Mouse (Mus musculus) liver, embryonic 14.5 days (tissue): Measurements from ENCODE around the gene Bcr. TPM values are rescaled to one million over a fixed set of nuclear protein-coding genes. Genes with fewer than 3 reads are reported as not detected.
A peak's percentile ranks its signal among the peaks of the same experiment; 100 is the strongest.

Experiments used
- ATAC-seq: fragments of 200-750 bp; cut with Nextera tagmentation; 2 replicates; pipeline ENCODE4 v1.8.0; 2017; ENCODE audit warnings: moderate number of reproducible peaks, mild to moderate bottlenecking, moderate library complexity; ENCODE audit not compliant: insufficient read depth
- DNase-seq, 3 experiments: peaks; one replicate each; pipeline ENCODE4 v3.0.0-alpha.2; 2012 to 2013; ENCODE audit warnings: low read depth in 3 of 3, low spot score in 3 of 3
- H3K27ac ChIP-seq: fragments of 300-500 bp; sonication (generic); 2 replicates; pipeline ENCODE4 v1.5.1; 2014; ENCODE audit warnings: moderate library complexity, mild to moderate bottlenecking, control low read depth, inconsistent platforms
- H3K27me3 ChIP-seq: fragments of 300-500 bp; sonication (generic); 2 replicates; pipeline ENCODE4 v1.6.1; 2014; ENCODE audit warnings: mild to moderate bottlenecking, low read length, moderate library complexity; ENCODE audit not compliant: control insufficient read depth, insufficient read depth
- H3K36me3 ChIP-seq: fragments of 300-500 bp; sonication (generic); replicated peaks from 2 replicates; pipeline ENCODE4 v1.6.1; 2014; ENCODE audit warnings: low read depth; ENCODE audit not compliant: control insufficient read depth, insufficient read depth
- H3K4me1 ChIP-seq, 2 experiments: fragments of 200-500 bp in 1 of 2; fragments of 300-500 bp in 1 of 2; sonication (generic) in 1 of 2; replicated peaks; 2 replicates each; pipeline ENCODE4 v1.6.1; 2012 to 2014; ENCODE audit warnings: antibody characterized with exemption in 1 of 2, inconsistent platforms in 1 of 2, low read length in 1 of 2; ENCODE audit not compliant: control insufficient read depth in 2 of 2, insufficient read depth in 2 of 2
- H3K4me2 ChIP-seq: fragments of 300-500 bp; sonication (generic); 2 replicates; pipeline ENCODE4 v1.6.1; 2014; ENCODE audit warnings: low read depth, mild to moderate bottlenecking, control low read depth, moderate library complexity
- H3K4me3 ChIP-seq, 2 experiments: fragments of 200-500 bp in 1 of 2; fragments of 300-500 bp in 1 of 2; sonication (generic) in 1 of 2; 2 replicates each; pipeline ENCODE4 v1.5.1; 2012 to 2014; ENCODE audit warnings: low read depth in 2 of 2, low read length in 2 of 2, mild to moderate bottlenecking in 2 of 2, control low read depth in 1 of 2, inconsistent platforms in 1 of 2, moderate library complexity in 1 of 2; ENCODE audit not compliant: insufficient read depth in 1 of 2
- H3K9ac ChIP-seq: fragments of 300-500 bp; sonication (generic); replicated peaks from 2 replicates; pipeline ENCODE4 v1.6.1; 2014; ENCODE audit warnings: mild to moderate bottlenecking, control low read depth, moderate library complexity
- H3K9me3 ChIP-seq: fragments of 300-500 bp; sonication (generic); 2 replicates; pipeline ENCODE4 v1.6.1; 2016; ENCODE audit warnings: low read length, mixed read lengths; ENCODE audit not compliant: control insufficient read depth
- CTCF ChIP-seq: IDR thresholded peaks from 2 replicates; pipeline ENCODE4 v1.5.1; 2016; ENCODE audit warnings: antibody characterized with exemption, low read depth, control low read depth
- EP300 ChIP-seq: IDR thresholded peaks from 2 replicates; pipeline ENCODE4 v1.6.1; 2016; ENCODE audit warnings: antibody characterized with exemption, low read depth
- WGBS: fragments of 180-500 bp; shearing (Covaris S2); extraction: QIAGEN DNeasy Blood & Tissue Kit; methylation state at CpG from one replicate; pipeline ENCODE4 v1.1.7; 2014; ENCODE audit not compliant: insufficient replicate concordance; 5-methylcytosine and 5-hydroxymethylcytosine counted together
- polyA plus RNA-seq, 2 experiments: library from polyadenylated mRNA; depleted of rRNA in 1 of 2; stranded (reverse) in 1 of 2; unstranded in 1 of 2; fragments of >200 nt; fragmentation: Nextera tagmentation in 1 of 2; extraction: Ambion mirVana in 1 of 2; gene quantifications; 2 replicates each; pipeline versions ENCODE4 v1.2.1 to v1.2.3; 2012 to 2014

The Bcr gene
- polyA plus RNA-seq (2012; rRNA removed) (3.3 and 3.5 TPM in 2 replicates), polyA plus RNA-seq (2014; fragmentation: Nextera tagmentation; extraction: Ambion mirVana) (0.85 and 1.3 TPM in 2 replicates)

- DNase-seq = peak in 2 of 3 experiments; percentile 27 to 30
- no peak within 1 kb of the TSS for H3K27ac ChIP-seq
- 1% methylated on average over 34 of the region's 73 CpGs for WGBS
- no peaks in the 10 kb centered on the region for H3K36me3 ChIP-seq
- H3K9me3 ChIP-seq = no peaks in the 10 kb centered on the region
- TF ChIP-seq EP300 (no peak), CTCF (no peak)
- ATAC-seq = peak; percentile 68
- peaks cover 34% of the 10 kb centered on the region for H3K27me3 ChIP-seq
- H3K4me2 ChIP-seq = peak within 1 kb of the TSS; percentile 69
- H3K4me3 ChIP-seq = peak within 1 kb of the TSS; percentile 61 to 69
- peak within 1 kb of the TSS; percentile 9; the same call in 1 of the 2 replicates for H3K9ac ChIP-seq
- H3K4me1 ChIP-seq = peaks cover 2 to 37% of the 10 kb centered on the region in 2 experiments; a peak in 3 of 4 replicates
These were observed at the start of gene Bcr for GRCm38 (mm10) chr10:75060217-75060842. Gene Bcr (plus strand): TSS chr10:75060592.

DNA sequence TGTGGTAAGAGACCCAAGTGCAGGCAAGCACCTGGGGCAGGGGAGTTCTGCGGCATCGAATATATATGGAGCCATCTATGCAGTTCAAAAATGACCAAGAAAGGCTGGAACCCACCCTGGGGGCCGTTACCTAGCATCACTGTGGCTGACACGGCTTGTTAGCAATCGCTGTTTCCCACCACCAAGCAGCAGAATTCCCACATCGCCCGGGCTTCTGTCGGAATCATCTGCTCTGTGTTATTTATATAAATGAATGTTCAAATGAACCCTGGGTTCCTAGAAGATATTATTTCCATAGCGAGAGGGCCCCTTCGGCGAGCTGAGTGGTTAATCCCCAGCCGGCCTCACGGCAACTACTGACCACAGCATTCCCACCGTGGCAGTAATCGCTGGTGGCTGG, 49.7 kb upstream of the Bcr start:
- Histone ChIP-seq H3K9me3 (no peaks in the 10 kb centered on the region), H3K36me3 (no peaks in the 10 kb centered on the region), H3K4me3 (no peak overlapping the region), H3K27ac (no peak overlapping the region), H3K4me2 (no peak overlapping the region), H3K27me3 (no peaks in the 10 kb centered on the region), H3K9ac (no peak overlapping the region), H3K4me1 (no peaks in the 10 kb centered on the region)
- WGBS = 78% methylated on average over 15 of the region's 15 CpGs
- ATAC-seq = no peak
- DNase-seq = no peak
- TF ChIP-seq CTCF = no peak
- TF ChIP-seq EP300 = no peak

DNA sequence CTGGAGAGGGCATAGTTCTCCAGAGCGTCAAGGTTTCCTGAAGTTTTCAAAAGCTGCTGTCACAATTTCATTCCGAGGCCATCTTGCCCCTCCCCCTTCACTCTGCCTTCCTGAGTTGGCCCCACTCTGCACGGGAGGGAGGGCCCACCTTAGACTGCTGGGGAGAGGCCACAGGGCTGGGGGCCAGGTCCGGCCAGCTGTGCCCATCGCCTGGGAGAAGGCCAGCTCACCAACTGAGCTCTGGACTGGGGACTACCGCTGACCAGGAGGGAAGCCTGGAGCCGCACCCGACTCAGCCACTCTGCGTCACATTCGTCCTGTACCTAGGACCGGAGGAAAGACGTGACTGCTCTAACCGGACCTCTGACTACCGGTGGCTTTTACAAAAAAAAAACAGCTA, 44.9 kb upstream of the Bcr start:
- Histone ChIP-seq H3K9ac (no peak overlapping the region), H3K4me2 (no peak overlapping the region), H3K9me3 (no peaks in the 10 kb centered on the region), H3K27me3 (no peaks in the 10 kb centered on the region), H3K4me3 (no peak overlapping the region), H3K36me3 (no peaks in the 10 kb centered on the region), H3K27ac (no peak overlapping the region), H3K4me1 (no peaks in the 10 kb centered on the region)
- 68% methylated on average over 14 of the region's 14 CpGs for WGBS
- DNase-seq = no peak
- no peak for ATAC-seq
- TF ChIP-seq CTCF = no peak
- no peak for TF ChIP-seq EP300

GRCm38 (mm10) chr10:75016481-75016880, 43.9 kb upstream of the Bcr start:
- Histone ChIP-seq H3K4me1 (no peaks in the 10 kb centered on the region), H3K9me3 (no peaks in the 10 kb centered on the region), H3K9ac (no peak overlapping the region), H3K4me2 (no peak overlapping the region), H3K27ac (no peak overlapping the region), H3K27me3 (no peaks in the 10 kb centered on the region), H3K36me3 (no peaks in the 10 kb centered on the region), H3K4me3 (no peak overlapping the region)
- WGBS = 66% methylated on average over 4 of the region's 4 CpGs
- ATAC-seq = no peak
- no peak for DNase-seq
- TF ChIP-seq CTCF (no peak), EP300 (no peak)

- 80% methylated on average over 2 of the region's 2 CpGs for WGBS
- ATAC-seq = no peak
- TF ChIP-seq EP300 (no peak), CTCF (no peak)
- Histone ChIP-seq H3K27ac (no peak overlapping the region), H3K27me3 (no peaks in the 10 kb centered on the region), H3K4me3 (no peak overlapping the region), H3K9ac (no peak overlapping the region), H3K4me1 (no peaks in the 10 kb centered on the region), H3K36me3 (no peaks in the 10 kb centered on the region), H3K9me3 (no peaks in the 10 kb centered on the region), H3K4me2 (no peak overlapping the region)
- DNase-seq = no peak
These were observed 40.1 kb upstream of the Bcr start for GRCm38 (mm10) chr10:75020271-75020670.
